Mouse (Mus musculus) intestine, embryonic 14.5 days (tissue): ENCODE results near the gene Hspa12b. TPM values are rescaled to one million over a fixed set of nuclear protein-coding genes. Genes with fewer than 3 reads are reported as not detected.

ENCODE experiments used
- ATAC-seq: fragments of 200-750 bp; cut with Nextera tagmentation; replicated peaks from 2 replicates; pipeline ENCODE4 v1.8.0; 2017; ENCODE audit warnings: low read depth, moderate number of reproducible peaks, moderate TSS enrichment, moderate library complexity; ENCODE audit not compliant: low FRiP score, low TSS enrichment
- DNase-seq: peaks from one replicate; pipeline ENCODE4 v3.0.0-alpha.2; 2018; ENCODE audit warnings: low spot score
- H3K27ac ChIP-seq: fragments of 300-500 bp; sonication (generic); 2 replicates; pipeline ENCODE4 v1.5.1; 2014; ENCODE audit warnings: low read depth, mild to moderate bottlenecking, control low read depth
- H3K27me3 ChIP-seq: fragments of 300-500 bp; sonication (generic); replicated peaks from 2 replicates; pipeline ENCODE4 v1.6.1; 2014; ENCODE audit warnings: low read length, control low read depth; ENCODE audit not compliant: control insufficient read depth, insufficient read depth
- H3K36me3 ChIP-seq: fragments of 300-500 bp; sonication (generic); 2 replicates; pipeline ENCODE4 v1.6.1; 2014; ENCODE audit warnings: low read length, control low read depth; ENCODE audit not compliant: control insufficient read depth, insufficient read depth
- H3K4me1 ChIP-seq: fragments of 300-500 bp; sonication (generic); replicated peaks from 2 replicates; pipeline ENCODE4 v1.6.1; 2014; ENCODE audit warnings: low read length, control low read depth, mixed read lengths; ENCODE audit not compliant: control insufficient read depth, insufficient read depth
- H3K4me2 ChIP-seq: fragments of 300-500 bp; sonication (generic); 2 replicates; pipeline ENCODE4 v1.6.1; 2014; ENCODE audit warnings: low read length
- H3K4me3 ChIP-seq: fragments of 300-500 bp; sonication (generic); 2 replicates; pipeline ENCODE4 v1.5.1; 2014; ENCODE audit warnings: low read depth, low read length, control low read depth, mixed read lengths
- H3K9ac ChIP-seq: fragments of 300-500 bp; sonication (generic); 2 replicates; pipeline ENCODE4 v1.6.1; 2014; ENCODE audit warnings: mild to moderate bottlenecking, low read length
- H3K9me3 ChIP-seq: fragments of 300-500 bp; sonication (generic); 2 replicates; pipeline ENCODE4 v1.6.1; 2016; ENCODE audit warnings: low read length, control low read depth; ENCODE audit not compliant: control insufficient read depth
- WGBS: fragments of 180-500 bp; shearing (Covaris S2); extraction: QIAGEN DNeasy Blood & Tissue Kit; methylation state at CpG from one replicate; pipeline ENCODE4 v1.1.7; 2014; 5-methylcytosine and 5-hydroxymethylcytosine counted together
- polyA plus RNA-seq: library from polyadenylated mRNA; unstranded; fragments of >200 nt; fragmentation: Nextera tagmentation; extraction: Ambion mirVana; gene quantifications from 2 replicates; pipeline ENCODE4 v1.2.1, GENCODE M21; 2014

Gene Hspa12b
- polyA plus RNA-seq, 1 experiment from 2014 or later: 5.4 TPM

DNA sequence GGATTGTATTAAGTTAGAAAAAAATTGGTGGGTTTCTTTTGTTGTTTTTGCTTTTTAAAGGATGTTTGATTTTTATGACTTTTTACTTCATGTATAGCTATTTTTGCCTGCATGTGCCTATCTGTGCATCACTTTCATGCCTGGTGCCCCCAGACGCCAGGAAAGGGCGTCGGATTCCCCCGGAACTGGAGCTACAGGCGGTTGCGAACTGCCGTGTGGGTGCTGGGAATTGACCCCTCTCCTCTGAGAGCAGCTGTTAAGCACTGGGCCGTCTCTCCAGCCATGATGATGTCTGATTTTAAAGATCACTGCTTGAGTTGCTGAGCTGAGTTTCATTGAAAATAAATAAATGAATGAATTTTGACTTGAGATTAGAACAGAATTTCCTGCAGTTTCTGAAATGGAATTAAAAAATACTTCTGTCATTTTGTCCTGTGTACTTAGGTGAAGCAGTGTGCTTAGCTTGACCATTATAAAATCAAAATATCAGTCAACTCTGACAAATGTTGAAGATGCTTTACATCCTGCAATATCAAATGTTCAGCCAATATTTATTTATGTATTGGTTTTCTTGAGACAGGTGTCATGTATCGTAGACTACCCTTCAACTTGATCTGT is 6.0 kb downstream of the Hspa12b start, which contains the start of gene Gm11037:
Gm11037 (plus strand) TSS at position 568 of the 618 bp plus-strand sequence.
- H3K27me3 ChIP-seq: no peaks in the 10 kb centered on the region
- peaks cover 5% of the 10 kb centered on the region for H3K4me1 ChIP-seq
- H3K36me3 ChIP-seq: peaks cover 24% of the 10 kb centered on the region; the same call in 1 of the 2 replicates
- 80% methylated on average over 9 of the region's 9 CpGs for WGBS
- no peak within 1 kb of the TSS for H3K4me3 ChIP-seq
- no peak within 1 kb of the TSS for H3K9ac ChIP-seq
- no peak within 1 kb of the TSS for H3K4me2 ChIP-seq
- ATAC-seq (no peak), DNase-seq (no peak)
- no peak within 1 kb of the TSS for H3K27ac ChIP-seq
- no peaks in the 10 kb centered on the region for H3K9me3 ChIP-seq

DNA sequence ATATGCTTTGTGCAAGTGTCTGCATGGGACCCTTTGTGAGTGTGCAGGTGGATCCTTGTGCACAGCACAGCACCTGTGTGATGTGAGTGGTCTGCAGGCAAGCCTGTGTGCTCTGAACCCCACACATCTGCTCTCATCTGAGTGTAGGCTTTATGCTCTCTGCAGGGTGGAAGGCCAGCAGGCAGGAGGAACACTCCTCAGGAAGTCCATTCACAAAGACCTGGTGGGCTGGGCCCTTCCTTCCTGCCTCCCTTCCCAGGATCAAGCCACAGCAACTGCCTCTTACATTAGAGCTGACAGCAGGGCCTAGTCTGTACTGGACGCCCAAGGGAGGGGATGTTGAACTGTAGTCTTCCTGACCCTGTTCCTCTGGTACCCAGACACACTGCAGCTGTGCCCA is 7.3 kb downstream of the Hspa12b start:
- DNase-seq (no peak), ATAC-seq (no peak)
- Histone ChIP-seq H3K4me2 (no peak overlapping the region), H3K27ac (no peak overlapping the region), H3K4me1 (no peaks in the 10 kb centered on the region), H3K36me3 (peaks cover 28% of the 10 kb centered on the region; the same call in 1 of the 2 replicates), H3K9ac (no peak overlapping the region), H3K4me3 (no peak overlapping the region), H3K9me3 (no peaks in the 10 kb centered on the region), H3K27me3 (no peaks in the 10 kb centered on the region)
- 65% methylated on average over 1 of the region's 1 CpGs for WGBS

DNA sequence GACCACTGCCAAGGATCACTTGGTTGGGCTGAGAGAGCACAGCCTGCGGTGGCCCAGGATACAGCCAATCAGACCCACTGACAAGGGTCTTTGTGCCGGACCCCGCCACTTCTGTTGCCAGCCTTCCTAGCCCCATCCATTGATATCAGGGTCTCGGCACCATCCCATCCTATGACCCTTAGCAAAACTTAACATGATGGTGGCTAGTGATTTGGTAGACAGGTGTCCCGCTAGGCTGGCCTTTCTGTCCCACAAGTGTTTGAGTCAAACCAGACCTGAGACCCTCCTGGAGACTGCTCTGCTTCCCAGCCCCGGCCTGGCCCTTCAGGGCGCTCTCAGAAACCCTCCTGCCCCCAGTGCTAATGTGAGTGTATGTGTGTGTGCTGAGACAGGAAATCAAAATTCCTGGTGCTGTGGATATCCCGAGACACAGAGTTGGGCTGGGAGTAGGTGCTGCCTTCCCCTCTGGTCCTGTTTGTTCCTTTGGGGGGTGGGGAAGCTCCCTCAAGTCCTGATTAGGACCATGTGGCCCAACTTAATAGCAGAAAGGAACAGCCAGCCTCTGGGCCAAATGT is 7.8 kb downstream of the Hspa12b start:
- Histone ChIP-seq H3K27ac (no peak overlapping the region), H3K4me3 (no peak overlapping the region), H3K36me3 (peaks cover 28% of the 10 kb centered on the region; the same call in 1 of the 2 replicates), H3K4me1 (no peaks in the 10 kb centered on the region), H3K9ac (no peak overlapping the region), H3K27me3 (no peaks in the 10 kb centered on the region), H3K9me3 (no peaks in the 10 kb centered on the region), H3K4me2 (no peak overlapping the region)
- DNase-seq: no peak
- ATAC-seq: no peak
- WGBS: 82% methylated on average over 8 of the region's 8 CpGs

DNA sequence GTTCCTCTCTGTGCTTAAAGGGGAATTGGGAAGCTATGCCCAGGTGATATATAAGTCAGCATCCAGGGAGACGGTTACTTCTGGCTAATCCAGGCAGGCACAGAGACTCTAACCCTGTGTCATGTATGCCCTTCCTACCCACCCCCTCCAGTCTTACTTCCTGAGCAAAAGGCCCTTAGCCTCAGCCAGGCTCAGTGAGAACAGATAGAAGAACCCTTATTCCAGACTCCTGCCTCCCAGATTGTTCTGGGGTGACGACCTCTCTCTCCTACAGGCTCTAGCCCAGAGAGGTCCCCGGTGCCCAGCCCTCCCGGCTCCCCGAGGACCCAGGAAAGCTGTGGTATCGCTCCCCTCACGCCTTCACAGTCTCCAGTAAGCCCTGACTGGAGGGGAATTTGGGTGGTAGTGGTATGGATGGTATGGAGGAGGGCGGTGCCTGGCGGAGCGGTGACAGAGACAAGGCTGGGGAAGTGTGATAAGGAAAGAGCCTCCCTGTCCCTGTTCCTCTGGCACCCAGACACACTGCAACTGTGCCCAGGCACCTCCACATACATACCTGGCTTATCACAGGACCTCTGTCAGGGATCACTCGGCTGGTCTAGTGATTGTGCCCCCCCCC is 8.6 kb downstream of the Hspa12b start:
- DNase-seq (no peak), ATAC-seq (no peak; the same call in 1 of the 2 replicates)
- Histone ChIP-seq H3K27ac (no peak overlapping the region), H3K36me3 (peaks cover 29% of the 10 kb centered on the region; the same call in 1 of the 2 replicates), H3K9me3 (no peaks in the 10 kb centered on the region), H3K4me2 (no peak overlapping the region), H3K27me3 (no peaks in the 10 kb centered on the region), H3K4me3 (no peak overlapping the region), H3K4me1 (no peaks in the 10 kb centered on the region), H3K9ac (no peak overlapping the region)
- WGBS: 61% methylated on average over 11 of the region's 11 CpGs

DNA sequence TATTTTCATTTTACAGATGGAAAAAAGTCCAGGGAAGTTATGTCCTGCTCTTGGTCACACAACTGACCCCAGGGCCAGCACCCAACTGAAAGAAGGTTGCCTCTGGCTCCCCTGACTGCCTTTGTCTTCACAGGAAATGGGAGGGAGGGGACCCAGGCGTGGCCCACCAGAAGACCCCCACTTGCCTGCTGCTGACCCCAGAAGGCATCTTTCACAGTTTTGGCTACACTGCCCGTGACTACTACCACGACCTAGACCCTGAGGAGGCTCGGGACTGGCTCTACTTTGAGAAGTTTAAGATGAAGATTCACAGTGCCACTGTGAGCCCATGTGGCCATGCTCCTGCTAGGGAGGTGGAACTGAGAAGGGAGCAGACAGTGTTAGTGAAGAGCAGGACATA is 11.2 kb downstream of the Hspa12b start:
- ATAC-seq: no peak
- no peak overlapping the region for H3K9ac ChIP-seq
- no peaks in the 10 kb centered on the region for H3K27me3 ChIP-seq
- no peak overlapping the region for H3K27ac ChIP-seq
- no peaks in the 10 kb centered on the region; the same call in 1 of the 2 replicates for H3K4me1 ChIP-seq
- 83% methylated on average over 4 of the region's 4 CpGs for WGBS
- no peak for DNase-seq
- H3K4me2 ChIP-seq: no peak overlapping the region
- no peak overlapping the region for H3K4me3 ChIP-seq
- no peaks in the 10 kb centered on the region for H3K9me3 ChIP-seq
- H3K36me3 ChIP-seq: peaks cover 37% of the 10 kb centered on the region

DNA sequence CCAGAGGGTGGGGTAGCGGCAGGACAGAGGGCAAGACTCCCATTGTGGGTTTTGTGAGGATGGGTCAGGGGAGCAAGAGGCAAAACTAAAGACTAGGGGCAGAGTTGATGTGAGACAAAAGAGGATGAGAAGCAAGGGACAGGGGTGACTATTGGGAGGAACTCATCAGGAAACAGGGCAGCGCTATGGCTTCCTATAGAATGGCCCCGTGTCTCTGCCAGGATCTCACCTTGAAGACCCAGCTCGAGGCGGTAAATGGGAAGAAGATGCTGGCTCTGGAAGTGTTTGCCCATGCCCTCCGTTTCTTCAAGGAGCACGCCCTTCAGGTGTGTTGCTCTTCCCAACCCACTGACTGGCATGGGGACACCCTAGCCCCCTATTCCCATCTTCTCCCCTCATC is 11.7 kb downstream of the Hspa12b start:
- Histone ChIP-seq H3K9me3 (no peaks in the 10 kb centered on the region), H3K4me3 (no peak overlapping the region), H3K9ac (no peak overlapping the region), H3K4me2 (no peak overlapping the region), H3K27ac (no peak overlapping the region), H3K4me1 (no peaks in the 10 kb centered on the region; the same call in 1 of the 2 replicates), H3K27me3 (no peaks in the 10 kb centered on the region), H3K36me3 (peaks cover 41% of the 10 kb centered on the region)
- no peak for ATAC-seq
- no peak for DNase-seq
- WGBS: 96% methylated on average over 7 of the region's 7 CpGs

DNA sequence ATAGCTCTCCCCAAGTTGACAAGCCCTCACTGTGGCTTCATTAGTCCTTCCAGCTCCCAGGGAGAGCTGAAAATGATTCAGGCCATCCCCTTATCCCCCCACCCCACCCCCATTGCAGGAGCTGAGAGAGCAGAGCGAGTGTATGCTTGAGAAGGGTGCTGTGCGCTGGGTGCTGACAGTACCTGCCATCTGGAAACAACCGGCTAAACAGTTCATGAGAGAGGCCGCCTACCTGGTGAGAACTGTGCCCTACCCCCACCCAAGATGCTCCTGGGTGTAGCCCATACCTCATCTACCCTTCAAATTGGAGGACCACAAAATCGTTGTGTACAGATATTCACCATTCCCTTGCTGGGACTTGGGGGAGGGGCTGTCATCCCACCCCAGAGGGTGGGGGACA is 12.2 kb downstream of the Hspa12b start:
- no peak overlapping the region for H3K4me2 ChIP-seq
- H3K4me3 ChIP-seq: no peak overlapping the region
- no peak overlapping the region for H3K9ac ChIP-seq
- H3K36me3 ChIP-seq: peaks cover 38% of the 10 kb centered on the region
- no peak overlapping the region for H3K27ac ChIP-seq
- H3K9me3 ChIP-seq: no peaks in the 10 kb centered on the region
- DNase-seq (no peak), ATAC-seq (no peak)
- WGBS: 90% methylated on average over 5 of the region's 5 CpGs
- H3K27me3 ChIP-seq: no peaks in the 10 kb centered on the region
- no peaks in the 10 kb centered on the region; the same call in 1 of the 2 replicates for H3K4me1 ChIP-seq

DNA sequence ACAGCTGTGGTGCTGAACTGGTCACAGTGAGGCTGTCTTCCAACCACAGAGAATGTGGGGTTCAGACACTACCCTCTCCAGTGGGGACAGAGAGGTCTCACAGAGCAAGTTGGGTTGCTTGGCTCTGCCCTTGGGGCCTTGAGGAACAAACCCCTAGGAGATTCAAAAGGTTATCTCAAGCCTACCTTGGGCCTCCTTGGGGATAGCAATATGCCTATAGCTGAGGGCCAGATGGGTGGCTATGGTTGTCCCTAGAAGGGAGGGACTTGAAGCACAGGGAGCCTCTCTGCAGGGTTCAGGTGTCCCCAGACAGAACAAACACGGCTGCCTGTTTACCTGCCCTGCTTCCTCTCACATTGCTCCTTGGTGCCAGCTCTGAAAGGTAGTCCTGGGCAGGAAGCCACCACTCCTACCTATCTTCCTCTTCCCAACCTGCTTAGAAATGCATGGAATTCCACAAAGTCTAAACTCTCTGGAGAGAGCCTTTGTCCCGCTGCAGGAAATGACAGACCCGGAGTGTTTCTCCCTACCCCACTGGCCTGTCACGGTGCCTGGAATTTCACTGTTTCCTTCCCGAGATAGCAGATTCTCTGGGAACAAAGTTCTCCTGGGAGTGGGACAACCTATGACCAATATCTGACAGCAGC is 12.9 kb downstream of the Hspa12b start:
- WGBS: 32% methylated on average over 5 of the region's 5 CpGs
- Histone ChIP-seq H3K27ac (no peak overlapping the region), H3K4me3 (no peak overlapping the region), H3K4me1 (no peaks in the 10 kb centered on the region; the same call in 1 of the 2 replicates), H3K4me2 (no peak overlapping the region), H3K36me3 (peaks cover 40% of the 10 kb centered on the region), H3K9me3 (no peaks in the 10 kb centered on the region), H3K27me3 (no peaks in the 10 kb centered on the region), H3K9ac (no peak overlapping the region)
- DNase-seq: no peak
- no peak for ATAC-seq
